Mouse (Mus musculus) forebrain, embryonic 12.5 days (tissue): ENCODE results near the gene Ascl4. TPM values are rescaled to one million over a fixed set of nuclear protein-coding genes. Genes with fewer than 3 reads are reported as not detected.

Experiments
- ATAC-seq: fragments of 200-750 bp; cut with Nextera tagmentation; 2 replicates; pipeline ENCODE4 v1.8.0; 2017; ENCODE audit warnings: moderate TSS enrichment; ENCODE audit not compliant: low FRiP score
- H3K27ac ChIP-seq: fragments of 300-500 bp; sonication (generic); 2 replicates; pipeline ENCODE4 v1.5.1; 2016; ENCODE audit warnings: mild to moderate bottlenecking
- H3K27me3 ChIP-seq: fragments of 300-500 bp; sonication (generic); 2 replicates; pipeline ENCODE4 v1.6.1; 2016; ENCODE audit warnings: mild to moderate bottlenecking
- H3K36me3 ChIP-seq: fragments of 300-500 bp; sonication (generic); replicated peaks from 2 replicates; pipeline ENCODE4 v1.6.1; 2016; ENCODE audit warnings: mild to moderate bottlenecking
- H3K4me1 ChIP-seq: fragments of 300-500 bp; sonication (generic); 2 replicates; pipeline ENCODE4 v1.6.1; 2016
- H3K4me2 ChIP-seq: fragments of 300-500 bp; sonication (generic); 2 replicates; pipeline ENCODE4 v1.6.1; 2016; ENCODE audit warnings: mild to moderate bottlenecking, moderate library complexity
- H3K4me3 ChIP-seq: fragments of 300-500 bp; sonication (generic); replicated peaks from 2 replicates; pipeline ENCODE4 v1.5.1; 2016; ENCODE audit warnings: mild to moderate bottlenecking
- H3K9ac ChIP-seq: fragments of 300-500 bp; sonication (generic); 2 replicates; pipeline ENCODE4 v1.6.1; 2016; ENCODE audit warnings: mild to moderate bottlenecking
- H3K9me3 ChIP-seq: fragments of 300-500 bp; sonication (generic); 2 replicates; pipeline ENCODE4 v1.6.1; 2016
- WGBS: fragments of 180-500 bp; shearing (Covaris S2); methylation state at CpG from one replicate; pipeline ENCODE4 v1.1.7; 2016; 5-methylcytosine and 5-hydroxymethylcytosine counted together
- polyA plus RNA-seq: library from polyadenylated mRNA; unstranded; fragments of >200 nt; fragmentation: Nextera tagmentation; extraction: Ambion mirVana; gene quantifications from 2 replicates; pipeline ENCODE4 v1.2.1, GENCODE M21; 2016

The Ascl4 gene
- polyA plus RNA-seq, 1 experiment from 2014 or later, result 0.82 TPM

- Histone ChIP-seq H3K9ac (no peak overlapping the region), H3K4me2 (no peak overlapping the region), H3K27ac (no peak overlapping the region), H3K9me3 (no peaks in the 10 kb centered on the region), H3K36me3 (no peaks in the 10 kb centered on the region), H3K4me1 (no peaks in the 10 kb centered on the region), H3K4me3 (no peak overlapping the region), H3K27me3 (no peaks in the 10 kb centered on the region)
- WGBS, result 73% methylated on average over 6 of the region's 6 CpGs
- ATAC-seq, result no peak
Measured at GRCm38 (mm10) chr10:85989412-85990115, 62.1 kb downstream of the Ascl4 start.

- Histone ChIP-seq H3K27me3 (no peaks in the 10 kb centered on the region), H3K9ac (no peak overlapping the region), H3K4me3 (no peak overlapping the region), H3K4me2 (no peak overlapping the region), H3K4me1 (no peaks in the 10 kb centered on the region), H3K9me3 (no peaks in the 10 kb centered on the region), H3K27ac (no peak overlapping the region), H3K36me3 (no peaks in the 10 kb centered on the region)
- ATAC-seq, result no peak
- 86% methylated on average over 4 of the region's 4 CpGs for WGBS
Measured at GRCm38 (mm10) chr10:85992412-85992811, 64.9 kb downstream of the Ascl4 start.

- Histone ChIP-seq H3K4me3 (no peak overlapping the region), H3K27me3 (no peaks in the 10 kb centered on the region), H3K9me3 (no peaks in the 10 kb centered on the region), H3K36me3 (no peaks in the 10 kb centered on the region), H3K27ac (no peak overlapping the region), H3K9ac (no peak overlapping the region), H3K4me1 (no peaks in the 10 kb centered on the region), H3K4me2 (no peak overlapping the region)
- 86% methylated on average over 9 of the region's 9 CpGs for WGBS
- no peak for ATAC-seq
Measured at GRCm38 (mm10) chr10:85993836-85994235, 66.4 kb downstream of the Ascl4 start.

GRCm38 (mm10) chr10:85994543-85995104, 67.1 kb downstream of the Ascl4 start:
- H3K4me2 ChIP-seq, result no peak overlapping the region
- H3K9ac ChIP-seq, result no peak overlapping the region
- 88% methylated on average over 5 of the region's 5 CpGs for WGBS
- H3K4me1 ChIP-seq, result no peaks in the 10 kb centered on the region
- H3K27ac ChIP-seq, result no peak overlapping the region
- H3K27me3 ChIP-seq, result no peaks in the 10 kb centered on the region
- H3K36me3 ChIP-seq, result no peaks in the 10 kb centered on the region
- no peak for ATAC-seq
- no peak overlapping the region for H3K4me3 ChIP-seq
- H3K9me3 ChIP-seq, result no peaks in the 10 kb centered on the region

Other genes starting within 250 kb of the Ascl4 start
- 89.6 and 90.4 TPM in 2 replicates for gene Pwp1, start 98.2 kb upstream of the Ascl4 start, polyA plus RNA-seq
- 29.6 and 33.9 TPM in 2 replicates for gene Prdm4, start 10.5 kb upstream of the Ascl4 start, polyA plus RNA-seq
- 192 and 195 TPM in 2 replicates for gene Rtcb, start 30.1 kb downstream of the Ascl4 start, polyA plus RNA-seq
- not detected in 2 replicates for gene Bpifc, start 84.2 kb downstream of the Ascl4 start, polyA plus RNA-seq
- 15.1 and 15.4 TPM in 2 replicates for gene Fbxo7, start 94.3 kb downstream of the Ascl4 start, polyA plus RNA-seq